Mouse (Mus musculus) 3134 (cell line): Measurements from ENCODE around the gene Myl6.
A peak's percentile ranks its signal among the peaks of the same experiment; 100 is the strongest.

Experiments
- DNase-seq: peaks from one replicate; pipeline ENCODE4 v3.0.0-alpha.2; 2011; ENCODE audit warnings: low spot score; ENCODE audit not compliant: insufficient read length; ENCODE audit errors: extremely low read depth

The Myl6 gene

DNA sequence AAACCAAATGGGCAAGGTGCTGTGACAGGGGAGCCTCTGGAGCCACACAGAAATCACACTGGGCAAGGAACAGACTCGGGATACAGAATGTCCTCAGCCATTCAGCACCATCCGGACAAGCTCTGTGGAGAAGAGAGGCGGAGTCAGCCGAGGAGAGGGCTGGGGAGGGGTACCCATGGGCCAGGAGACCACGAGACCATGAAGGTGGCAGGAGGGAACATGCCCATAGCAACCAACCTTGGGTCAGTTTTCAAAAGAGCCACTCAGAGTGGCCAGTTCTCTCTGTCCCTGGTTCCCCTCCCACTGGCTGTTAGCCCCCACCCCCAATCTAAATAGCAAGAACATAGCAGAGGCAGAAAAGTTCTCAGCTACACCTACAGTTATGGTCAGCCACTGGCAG is 3.0 kb downstream of the Myl6 start:
- DNase-seq: no peak

DNA sequence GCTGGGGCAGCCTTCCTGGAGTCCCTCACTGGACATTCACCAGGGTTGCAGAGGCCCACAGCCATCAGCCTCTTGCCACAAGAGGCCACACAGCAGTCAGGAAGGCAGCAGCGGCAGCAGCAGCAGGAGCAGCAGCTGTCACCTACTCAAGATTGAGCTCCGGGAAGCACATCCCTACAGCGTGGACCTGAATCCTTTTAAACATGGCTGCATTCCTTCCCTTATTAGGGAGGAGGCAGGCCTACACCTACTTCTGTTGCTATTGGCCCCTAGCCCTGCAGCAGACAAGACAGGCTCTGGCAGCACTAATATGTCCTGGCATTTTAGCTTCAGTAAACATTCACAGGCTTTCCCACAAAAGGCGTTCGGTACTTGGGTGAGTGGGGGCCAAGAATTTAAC is 3.7 kb downstream of the Myl6 start:
- peak; percentile 48 for DNase-seq

DNA sequence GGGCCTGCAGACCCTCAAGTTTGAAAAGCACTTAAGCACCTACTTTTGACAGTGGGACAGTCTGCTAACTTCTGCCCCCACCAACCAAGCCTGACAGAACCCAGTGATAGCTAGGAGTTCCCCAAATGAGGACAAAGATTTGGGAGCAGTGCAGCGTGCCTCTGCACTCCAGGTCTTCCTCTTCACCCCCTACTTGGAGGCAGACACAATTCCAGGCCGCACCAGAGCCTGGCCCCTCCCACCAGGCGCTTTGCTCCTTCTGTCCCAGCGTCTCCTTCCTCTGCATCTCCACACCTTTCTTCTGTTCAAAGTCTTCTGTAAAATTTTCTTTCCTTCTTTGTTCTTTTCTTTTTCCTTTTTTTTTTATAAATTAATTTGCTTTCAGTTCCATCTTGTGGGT is 4.2 kb downstream of the Myl6 start:
- no peak for DNase-seq

DNA sequence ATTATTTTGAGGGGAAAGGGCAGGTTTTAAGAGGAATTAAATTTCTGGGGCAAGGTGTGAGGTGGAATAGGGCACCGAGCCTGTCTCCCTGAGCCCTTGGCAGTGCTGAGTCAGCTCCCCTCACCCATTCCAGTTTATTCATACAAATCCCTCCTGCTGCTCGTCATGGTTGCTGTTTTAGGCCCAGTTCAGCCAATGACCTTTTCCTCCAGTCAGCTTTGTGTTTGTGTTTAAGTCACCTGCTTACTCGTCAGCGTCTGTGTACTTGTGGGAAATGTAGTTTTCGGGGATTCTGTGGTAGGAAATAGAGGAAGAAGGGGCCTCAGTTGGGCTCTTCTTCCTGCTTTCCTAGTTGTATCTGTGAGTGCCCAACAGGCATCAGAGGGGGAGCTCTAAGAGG is 4.6 kb downstream of the Myl6 start:
- DNase-seq: no peak

DNA sequence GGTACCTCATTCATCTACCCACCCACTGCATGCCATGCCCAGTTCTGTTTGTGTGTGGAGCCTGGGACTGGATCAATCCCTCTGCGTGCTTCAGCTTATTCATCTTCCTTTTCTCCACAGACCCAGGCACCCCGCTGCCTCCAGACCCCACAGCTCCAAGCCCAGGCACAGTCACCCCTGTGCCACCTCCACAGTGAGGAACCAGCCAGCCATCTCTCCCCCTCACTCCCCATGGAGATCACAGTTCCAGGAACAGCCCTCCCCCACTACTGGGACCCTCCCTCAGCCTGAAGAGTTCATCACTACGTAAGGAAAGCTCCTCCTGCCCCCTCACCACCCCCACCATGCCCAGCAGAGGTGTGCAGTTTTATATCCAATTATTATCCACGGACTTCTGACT is 5.2 kb downstream of the Myl6 start:
- no peak for DNase-seq

DNA sequence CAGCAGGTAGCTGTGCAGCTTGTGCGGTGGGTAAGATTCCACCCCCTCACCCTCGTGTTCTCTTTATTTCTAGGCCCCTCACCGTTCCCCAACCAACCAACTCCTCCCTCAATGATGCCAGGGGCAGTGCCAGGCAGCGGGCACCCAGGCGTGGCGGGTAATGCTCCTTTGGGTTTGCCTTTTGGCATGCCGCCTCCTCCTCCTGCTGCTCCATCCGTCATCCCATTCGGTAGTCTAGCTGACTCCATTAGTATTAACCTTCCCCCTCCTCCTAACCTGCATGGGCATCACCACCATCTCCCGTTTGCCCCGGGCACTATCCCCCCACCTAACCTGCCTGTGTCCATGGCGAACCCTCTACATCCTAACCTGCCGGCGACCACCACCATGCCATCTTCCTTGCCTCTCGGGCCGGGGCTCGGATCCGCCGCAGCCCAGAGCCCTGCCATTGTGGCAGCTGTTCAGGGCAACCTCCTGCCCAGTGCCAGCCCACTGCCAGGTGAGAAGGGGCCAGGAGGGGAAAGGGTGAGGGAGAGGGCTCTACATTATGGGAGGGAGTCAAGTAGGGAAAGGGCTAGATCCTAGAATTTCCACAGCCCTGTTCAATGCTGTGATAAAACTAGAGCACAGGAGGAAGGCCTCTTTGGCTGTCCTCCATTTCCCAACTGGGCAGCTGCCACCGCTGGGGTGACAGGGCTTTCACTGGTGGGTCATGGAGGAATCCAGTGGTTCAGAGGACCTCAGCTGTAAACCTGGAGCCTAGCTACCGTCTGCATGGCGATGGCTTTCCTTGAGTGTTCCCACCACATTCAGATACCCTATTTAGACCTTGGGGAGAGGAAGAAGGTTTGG is 5.9 kb downstream of the Myl6 start:
- DNase-seq: no peak

DNA sequence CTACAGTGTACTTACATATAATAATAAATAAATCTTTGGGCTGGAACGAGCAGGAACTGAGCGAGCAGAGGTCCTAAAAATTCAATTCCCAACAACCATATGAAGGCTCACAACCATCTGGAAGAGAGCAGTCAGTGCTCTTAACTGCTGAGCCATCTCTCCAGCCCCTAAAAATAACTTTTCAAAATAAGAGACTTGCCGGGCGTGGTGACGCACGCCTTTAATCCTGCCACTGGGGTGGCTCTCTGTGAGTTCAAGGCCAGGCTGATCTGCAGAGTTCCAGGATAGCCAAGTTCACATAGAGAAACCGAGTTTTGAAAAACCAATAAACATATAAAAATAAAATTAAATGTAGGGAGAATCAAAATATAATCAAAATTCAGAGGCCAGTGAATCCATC is 7.6 kb downstream of the Myl6 start:
- DNase-seq: no peak

DNA sequence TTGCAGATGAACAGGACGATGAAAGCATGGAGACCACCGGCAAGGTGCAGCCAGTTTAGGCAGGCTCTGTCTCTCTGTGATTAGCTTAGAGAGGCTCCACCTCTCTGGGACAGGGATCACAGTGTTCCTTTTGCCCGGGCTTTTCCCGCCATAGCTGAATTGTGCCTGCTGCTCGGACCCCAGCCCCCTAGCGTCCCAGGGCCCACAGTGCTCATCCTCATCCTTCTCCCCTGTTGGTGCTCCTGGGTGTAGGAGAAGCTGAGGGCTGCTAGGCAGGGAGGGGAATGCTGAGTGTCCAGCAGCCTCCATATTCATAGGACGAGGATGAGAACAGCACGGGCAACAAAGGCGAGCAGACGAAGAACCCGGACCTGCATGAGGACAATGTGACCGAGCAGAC is 19.6 kb downstream of the Myl6 start:
- DNase-seq: no peak

DNA sequence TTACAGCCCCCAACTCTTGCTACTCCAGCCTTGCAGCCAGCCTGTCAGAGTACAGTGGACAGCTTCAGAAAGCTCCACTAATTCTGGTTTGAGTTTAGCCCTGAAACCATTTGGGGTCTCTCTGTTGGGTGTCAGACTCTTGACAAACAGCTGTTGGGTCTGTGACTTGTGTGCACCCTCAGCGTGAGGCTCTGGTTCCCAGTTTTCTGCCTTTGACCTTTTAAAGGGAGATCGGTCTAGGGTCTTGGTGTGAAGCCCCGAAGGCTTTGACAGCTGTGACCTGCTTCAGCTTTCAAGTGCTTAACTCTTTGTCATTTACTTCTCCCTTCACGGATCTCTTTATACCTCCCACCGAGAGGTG is 33.7 kb downstream of the Myl6 start:
- DNase-seq: no peak

DNA sequence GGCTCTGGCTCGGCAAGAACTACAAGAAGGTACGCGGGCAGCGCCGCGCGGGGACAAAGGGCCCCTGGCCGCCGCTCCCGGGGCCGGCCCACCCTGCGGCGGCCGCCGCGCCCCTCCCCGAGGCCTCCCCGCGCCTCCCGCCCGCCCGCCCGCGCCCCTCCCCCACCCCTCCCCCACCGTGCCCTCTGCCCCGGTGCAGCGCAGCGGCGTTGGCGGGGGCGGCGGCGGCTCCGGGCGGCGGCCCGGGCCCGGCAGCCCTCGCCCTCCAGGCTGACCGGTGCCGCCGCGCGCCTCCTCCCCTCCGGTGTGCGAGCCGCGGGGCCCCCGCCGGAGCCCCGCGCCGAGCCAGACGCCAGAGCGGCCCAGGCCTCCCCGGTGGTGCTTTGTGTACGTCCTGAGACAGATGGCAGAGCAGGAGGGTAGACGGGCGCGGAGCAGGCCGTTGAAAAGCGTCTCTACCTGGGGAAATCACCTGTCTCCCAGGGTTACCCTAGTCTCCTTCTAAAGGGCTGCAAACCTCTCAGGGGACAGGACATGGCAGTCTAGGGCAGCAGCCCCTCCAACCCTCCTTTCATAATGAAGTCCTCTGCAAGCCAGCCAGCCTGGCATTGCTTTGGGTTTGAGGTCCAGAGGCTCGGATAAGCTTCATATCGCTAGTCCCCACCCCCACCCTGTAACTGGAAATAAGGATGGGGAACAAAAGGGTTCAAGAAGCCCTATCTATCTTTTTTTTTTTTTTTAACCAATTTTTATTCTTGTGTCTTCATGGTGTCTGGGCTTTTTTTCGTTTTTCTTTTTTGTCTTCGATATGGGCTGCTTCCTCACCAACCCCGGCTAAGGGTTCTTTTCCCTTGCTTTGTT is 34.3 kb downstream of the Myl6 start:
- DNase-seq: peak; percentile 55

DNA sequence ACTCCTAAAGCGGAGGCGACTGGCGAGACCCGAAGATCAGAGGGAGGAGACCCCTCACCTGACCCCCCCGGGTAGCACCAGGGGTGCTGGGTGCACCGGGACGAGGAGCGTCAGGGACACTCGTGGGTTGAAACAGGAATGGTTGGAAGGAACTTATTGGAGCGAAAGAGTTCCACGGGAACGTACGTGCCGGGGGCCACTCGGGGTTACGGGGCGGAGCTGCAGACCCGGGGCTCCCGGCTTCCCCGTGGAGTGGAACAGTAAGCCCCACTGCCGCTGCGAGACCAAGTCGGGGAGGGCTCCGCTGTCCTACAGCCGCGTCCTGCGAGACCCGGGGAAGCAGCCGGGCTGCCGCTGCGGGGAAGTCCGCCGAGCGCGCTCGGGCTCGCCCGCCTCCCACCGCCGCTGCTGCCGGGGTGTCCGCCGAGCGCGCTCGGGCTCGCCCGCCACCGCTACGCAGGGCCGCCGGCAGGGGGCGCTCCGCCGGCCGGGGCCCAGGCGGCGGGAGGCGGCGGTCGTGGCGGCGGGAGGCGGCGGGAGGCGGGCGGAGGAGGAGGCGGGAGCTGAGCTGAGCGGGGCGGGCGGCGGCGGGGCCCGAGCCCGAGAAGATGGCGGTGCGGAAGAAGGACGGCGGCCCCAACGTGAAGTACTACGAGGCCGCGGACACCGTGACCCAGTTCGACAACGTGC is 35.1 kb downstream of the Myl6 start, which contains the start of gene Smarcc2:
Gene Smarcc2, plus strand, starts transcription at position 530 of the 690 bp plus-strand sequence.
- no peak for DNase-seq

DNA sequence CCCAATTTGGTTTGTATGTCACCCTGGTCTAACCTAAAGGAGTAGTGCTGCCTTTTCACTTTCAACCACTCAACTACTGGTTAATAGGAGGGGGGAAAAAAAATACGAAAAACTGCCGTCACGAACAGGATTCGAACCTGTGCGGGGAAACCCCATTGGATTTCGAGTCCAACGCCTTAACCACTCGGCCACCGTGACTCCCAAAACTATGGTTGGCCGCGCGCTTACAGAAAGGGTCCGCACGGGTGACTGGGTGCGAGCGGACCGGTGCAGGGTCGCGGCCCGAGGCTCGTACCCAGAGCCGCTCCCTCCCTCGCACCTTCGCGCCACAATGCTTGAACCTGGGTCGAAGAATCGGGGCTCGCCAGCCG is 35.6 kb downstream of the Myl6 start:
- peak; percentile 90 for DNase-seq

DNA sequence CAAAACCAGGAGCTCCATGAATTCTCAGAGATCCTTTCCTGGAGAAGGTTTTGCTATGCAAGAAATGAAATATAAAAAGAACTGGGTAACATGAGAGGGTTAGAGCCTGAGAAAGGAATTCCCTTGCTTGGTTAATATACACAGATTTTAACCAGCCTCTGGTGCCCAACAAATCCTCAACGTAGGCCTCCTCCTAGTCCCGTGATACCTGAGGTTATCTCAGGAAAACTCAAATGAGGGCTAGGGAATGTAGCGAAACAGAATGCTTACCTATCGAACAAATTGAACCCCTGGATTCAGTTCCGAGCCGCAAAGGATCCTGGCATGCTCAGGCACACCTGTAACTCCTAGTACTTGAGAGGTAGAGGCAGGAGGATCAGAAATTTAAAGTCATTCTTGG is 36.3 kb downstream of the Myl6 start:
- no peak for DNase-seq

DNA sequence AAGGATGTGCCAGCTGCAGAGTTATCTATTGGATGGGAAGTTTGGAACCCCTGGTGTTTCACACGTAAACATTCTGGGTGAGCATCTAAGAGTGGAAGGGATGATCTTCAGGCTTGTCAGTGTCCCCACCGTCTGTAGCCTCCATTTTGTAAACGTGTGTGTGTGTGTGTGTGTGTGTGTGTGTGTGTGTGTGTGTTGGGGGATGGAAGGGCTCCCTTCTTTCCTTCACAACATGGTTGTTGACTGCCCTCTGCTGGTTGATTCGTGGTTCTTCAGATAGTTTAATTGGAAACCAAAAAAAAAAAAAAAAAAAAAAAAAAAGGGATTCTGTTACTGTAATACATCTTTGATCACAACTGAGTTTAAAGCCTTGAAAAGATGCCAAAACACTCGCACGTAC is 38.7 kb downstream of the Myl6 start:
- peak; percentile 71 for DNase-seq

DNA sequence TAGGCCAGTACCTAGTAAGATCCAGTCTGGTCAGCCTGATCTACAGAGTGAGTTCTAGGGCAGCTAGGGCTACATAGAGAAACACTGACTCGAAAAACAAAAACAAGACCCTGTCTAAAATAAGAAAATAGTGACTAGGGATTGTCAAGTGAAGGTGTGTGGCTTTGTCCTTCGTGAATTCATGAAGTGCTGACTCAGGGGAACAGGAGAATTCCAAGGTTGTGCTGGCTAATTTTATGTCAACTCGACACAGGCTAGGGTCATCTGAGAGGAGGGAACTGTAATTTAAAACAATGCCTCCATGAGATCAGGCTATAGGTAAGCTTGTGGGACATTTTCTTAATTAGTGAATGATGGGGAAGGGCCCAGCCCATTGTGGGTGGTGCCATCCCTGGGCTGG is 39.5 kb downstream of the Myl6 start:
- DNase-seq: no peak

DNA sequence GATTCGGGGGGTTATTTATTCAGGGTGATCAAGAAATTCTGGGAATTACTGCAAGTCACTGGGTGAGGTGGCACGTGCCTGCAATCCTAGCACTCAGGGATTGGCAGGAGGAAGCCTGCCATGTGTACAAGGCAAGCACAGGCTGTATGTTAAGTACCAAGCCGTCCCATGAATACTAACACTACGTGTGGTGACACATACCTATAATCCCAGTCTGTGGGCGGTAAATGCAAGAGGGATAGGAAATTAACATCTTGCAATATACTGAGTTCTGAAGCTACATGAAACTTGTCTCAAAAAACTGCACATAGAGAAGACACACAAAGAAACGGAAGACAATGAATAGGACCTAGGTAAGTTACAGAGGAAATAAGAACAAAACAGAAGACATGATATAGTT is 42.9 kb downstream of the Myl6 start:
- DNase-seq: no peak

DNA sequence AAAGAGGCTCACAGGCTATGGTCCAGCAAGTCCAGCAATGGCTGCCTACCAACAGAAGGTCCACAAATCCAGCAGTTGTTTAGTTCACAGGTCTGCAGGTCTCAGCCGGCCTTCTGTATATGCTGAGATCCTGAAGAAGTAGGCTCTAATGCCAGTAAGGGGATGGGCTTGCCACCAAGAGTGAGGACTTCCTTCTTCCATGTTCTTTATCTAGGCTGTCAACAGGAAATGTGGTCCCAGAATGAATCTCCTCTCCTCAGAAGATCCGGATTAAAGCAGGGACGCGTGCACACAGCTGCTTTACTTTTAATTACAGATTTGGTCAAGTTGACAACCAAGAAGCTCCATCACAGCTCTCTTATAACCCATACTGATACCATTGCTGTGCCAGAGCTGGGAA is 48.5 kb downstream of the Myl6 start:
- DNase-seq: no peak

DNA sequence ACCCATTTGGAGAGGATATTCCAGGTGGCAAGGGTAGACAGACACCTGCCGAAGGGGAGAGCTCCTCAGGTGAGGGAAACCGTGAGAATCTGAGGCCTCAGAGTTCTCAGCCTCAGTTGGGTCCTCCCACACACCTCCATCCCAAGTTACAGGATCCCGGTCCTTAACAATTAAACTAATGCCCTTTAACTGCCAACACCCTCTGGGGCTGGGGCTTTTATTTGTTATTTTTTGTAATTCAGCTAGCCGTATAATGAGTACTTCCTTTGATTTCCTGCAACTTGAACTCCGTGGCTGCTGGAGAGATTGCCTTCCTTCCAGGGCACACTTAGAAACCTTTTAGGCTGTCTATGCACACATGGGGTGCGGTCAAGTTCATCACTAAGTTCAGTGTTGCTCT is 49.6 kb downstream of the Myl6 start:
- no peak for DNase-seq

DNA sequence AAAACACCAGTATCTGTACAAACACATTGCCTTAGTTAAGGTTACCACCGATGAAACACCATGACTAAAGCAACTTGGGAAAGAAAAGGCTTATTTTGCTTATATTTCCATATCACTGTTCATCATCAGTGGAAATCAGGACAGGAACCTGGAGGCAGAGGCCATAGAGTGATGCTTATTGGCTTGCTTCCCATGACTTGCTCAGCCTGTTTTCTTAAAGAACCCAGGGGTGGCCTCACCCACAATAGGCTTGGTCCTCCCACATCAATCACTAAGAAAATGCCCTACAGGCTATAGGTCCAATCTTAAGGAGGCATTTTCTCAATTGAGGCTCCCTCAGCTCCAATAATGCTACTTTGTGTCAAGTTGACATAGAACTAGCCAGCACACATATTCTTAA is 51.2 kb downstream of the Myl6 start:
- no peak for DNase-seq

DNA sequence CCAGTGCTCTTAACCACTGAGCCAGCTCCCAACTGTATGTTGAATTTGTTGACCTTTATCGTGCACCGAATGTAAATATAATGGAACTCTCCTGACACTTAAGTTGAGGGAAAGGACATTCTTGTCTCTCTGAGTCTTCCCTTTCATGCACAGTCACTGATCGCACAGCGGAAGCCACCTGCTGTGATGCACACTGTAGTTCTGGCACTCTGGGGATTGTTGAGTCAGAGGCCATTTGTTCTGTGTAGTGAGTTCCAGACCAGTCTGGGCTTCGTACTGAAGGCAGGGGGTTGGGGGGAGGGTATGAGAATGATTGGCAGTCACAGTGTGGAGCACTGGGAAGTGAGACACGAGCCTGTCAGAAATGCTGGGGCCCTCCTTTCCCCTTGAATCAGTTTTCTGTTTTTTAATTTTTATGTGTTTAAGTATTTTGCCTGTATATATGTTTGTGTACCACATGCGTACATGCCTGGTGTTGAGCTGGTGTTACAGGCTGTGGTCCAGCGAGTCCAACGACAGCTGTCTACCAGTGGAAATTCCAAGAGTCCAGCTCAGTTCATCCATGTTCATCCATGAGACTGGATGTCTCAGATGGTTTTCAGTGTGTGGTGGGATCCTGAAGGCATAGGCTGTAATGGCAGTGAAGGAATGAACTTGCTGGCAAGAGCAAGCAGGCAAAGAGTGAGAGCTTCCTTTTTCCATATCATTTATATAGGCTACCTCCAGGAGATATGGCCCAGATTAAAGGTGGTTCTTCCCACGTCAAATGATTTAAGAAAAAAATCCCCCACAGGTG is 52.4 kb downstream of the Myl6 start:
- no peak for DNase-seq
